Mouse (Mus musculus) splenic B cell, adult 2 months (primary cell): ENCODE measurements around the gene Pls3.
"Not testable (repeated sequence)": the region's sequence is repeated elsewhere in the genome, so short reads cannot be mapped to it uniquely, and the experiment has no call there.

Experiments used
- DNase-seq: peaks from one replicate; pipeline ENCODE4 v3.0.0-alpha.2; 2011; ENCODE audit warnings: low read depth, low spot score
- H3K27me3 ChIP-seq: 2 replicates; pipeline ENCODE4 v1.6.1; 2012; ENCODE audit warnings: mild to moderate bottlenecking, low read length, moderate library complexity, mixed read lengths; ENCODE audit not compliant: control insufficient read depth, poor library complexity, insufficient read depth, severe bottlenecking
- H3K36me3 ChIP-seq: 2 replicates; pipeline ENCODE4 v1.6.1; 2012; ENCODE audit warnings: mild to moderate bottlenecking, low read length, moderate library complexity, mixed read lengths; ENCODE audit not compliant: control insufficient read depth, poor library complexity, insufficient read depth, severe bottlenecking

The Pls3 gene

DNA sequence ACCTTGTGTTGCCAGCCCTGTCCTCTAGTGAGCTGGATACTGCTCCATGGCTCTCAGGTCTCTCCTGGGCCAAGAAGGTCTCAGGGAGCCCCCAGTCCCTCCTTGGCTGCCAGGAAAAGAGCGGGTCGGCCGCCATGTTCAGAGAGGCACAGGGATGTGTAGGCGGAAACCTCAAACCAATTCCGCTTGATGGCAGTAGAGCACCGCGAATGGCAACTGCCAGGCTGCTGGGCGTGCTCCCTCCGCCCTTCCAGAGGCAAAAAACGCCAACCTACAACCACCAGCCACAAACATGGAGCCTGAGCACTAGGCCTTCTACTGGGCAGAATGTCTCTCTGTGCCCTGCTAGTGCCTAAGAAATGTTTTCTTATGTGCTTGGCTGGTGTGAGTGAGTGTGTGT, 125.7 kb downstream of the Pls3 start:
- not testable (repeated sequence) for H3K27me3 ChIP-seq, H3K36me3 ChIP-seq, DNase-seq

DNA sequence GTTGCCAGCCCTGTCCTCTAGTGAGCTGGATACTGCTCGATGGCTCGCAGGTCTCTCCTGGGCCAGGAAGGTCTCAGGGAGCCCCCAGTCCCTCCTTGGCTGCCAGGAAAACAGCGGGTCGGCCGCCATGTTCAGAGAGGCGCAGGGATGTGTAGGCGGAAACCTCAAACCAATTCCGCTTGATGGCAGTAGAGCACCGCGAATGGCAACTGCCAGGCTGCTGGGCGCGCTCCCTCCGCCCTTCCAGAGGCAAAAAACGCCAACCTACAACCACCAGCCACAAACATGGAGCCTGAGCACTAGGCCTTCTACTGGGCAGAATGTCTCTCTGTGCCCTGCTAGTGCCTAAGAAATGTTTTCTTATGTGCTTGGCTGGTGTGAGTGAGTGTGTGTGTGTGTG, 130.5 kb downstream of the Pls3 start:
- H3K36me3 ChIP-seq, DNase-seq, H3K27me3 ChIP-seq: not testable (repeated sequence)

DNA sequence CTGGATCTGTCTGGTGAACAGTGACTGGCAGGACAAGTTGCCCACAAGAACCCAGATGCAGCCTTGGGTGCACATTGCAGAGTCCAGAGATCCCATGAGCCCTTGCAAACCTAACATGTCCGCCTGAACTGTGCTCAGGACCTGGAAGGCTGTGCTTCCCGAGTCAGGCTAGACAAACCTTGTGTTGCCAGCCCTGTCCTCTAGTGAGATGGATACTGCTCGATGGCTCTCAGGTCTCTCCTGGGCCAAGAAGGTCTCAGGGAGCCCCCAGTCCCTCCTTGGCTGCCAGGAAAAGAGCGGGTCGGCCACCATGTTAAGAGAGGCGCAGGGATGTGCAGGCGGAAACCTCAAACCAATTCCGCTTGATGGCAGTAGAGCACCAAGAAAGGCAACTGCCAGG, 135.5 kb downstream of the Pls3 start:
- DNase-seq, H3K36me3 ChIP-seq, H3K27me3 ChIP-seq: not testable (repeated sequence)
